Mouse (Mus musculus) thymus, postnatal 25 days (tissue): ENCODE measurements at regions not wholly inside any gene's neighbourhood (a gene's known extent, or its start where the extent isn't known, plus 50 kb on each side); places are given as distances from the start of the nearest gene placed in this dataset.

Source experiments
- DNase-seq: peaks from one replicate; pipeline ENCODE4 v3.0.0; 2022

DNA sequence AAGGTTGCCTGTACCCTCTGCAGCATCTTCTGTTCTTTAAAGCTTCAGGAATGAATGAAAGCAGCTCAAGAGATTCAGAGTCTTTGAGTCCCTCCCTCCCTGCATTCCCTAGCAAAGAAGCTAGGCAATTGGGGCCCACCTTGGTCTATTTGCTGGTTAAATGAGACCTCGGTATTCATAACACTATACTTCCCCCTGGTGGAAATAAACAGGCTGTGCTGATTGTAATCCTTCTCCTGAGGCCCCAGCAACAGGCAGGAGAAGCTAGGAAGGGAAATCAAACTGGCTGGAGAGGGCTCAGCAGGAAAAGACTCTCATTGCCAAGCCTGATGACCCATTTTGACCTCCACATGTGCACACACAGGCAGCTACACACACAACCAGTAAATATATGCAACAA lies 137.1 kb downstream of the Sh3bp4 start:
- no peak for DNase-seq

DNA sequence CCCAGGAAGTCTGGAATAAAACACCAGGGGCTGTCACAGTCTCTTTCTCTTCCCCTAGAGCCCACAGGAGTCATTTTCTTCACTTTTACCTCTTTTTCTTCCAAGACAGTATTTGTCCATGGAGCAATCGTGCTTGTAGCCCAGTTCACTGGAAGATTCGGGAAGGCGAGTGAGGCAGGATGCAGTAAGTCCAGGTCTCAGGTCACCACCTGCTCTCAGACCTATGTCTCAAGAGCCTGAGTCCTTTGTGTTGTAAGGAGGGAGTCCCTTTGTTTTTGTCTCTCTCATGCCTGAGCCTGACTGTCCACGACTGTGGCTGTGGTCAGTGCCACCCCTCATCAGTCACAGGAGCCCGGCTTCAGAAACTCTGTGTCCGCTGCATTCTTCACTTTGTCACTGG lies 140.9 kb downstream of the Sh3bp4 start:
- DNase-seq = no peak

DNA sequence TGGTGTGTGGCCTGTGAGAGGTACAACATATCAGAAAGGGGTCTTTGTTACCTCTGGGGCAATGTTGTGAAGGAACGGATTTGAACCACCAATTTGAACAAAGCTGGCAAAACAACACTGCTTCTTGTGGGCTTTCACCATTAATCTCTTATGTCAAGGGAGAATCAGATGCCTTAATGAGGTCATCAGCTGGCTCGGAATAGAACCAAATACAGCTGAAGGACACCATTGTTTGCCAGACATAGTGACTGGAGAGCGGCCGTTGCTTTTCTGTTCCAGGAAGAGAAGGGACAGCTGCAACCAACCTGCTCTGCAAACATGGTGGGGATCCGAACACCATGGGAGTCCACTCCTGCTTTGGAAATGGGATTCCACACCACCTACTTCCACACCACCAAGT lies 158.2 kb downstream of the Sh3bp4 start:
- no peak for DNase-seq

DNA sequence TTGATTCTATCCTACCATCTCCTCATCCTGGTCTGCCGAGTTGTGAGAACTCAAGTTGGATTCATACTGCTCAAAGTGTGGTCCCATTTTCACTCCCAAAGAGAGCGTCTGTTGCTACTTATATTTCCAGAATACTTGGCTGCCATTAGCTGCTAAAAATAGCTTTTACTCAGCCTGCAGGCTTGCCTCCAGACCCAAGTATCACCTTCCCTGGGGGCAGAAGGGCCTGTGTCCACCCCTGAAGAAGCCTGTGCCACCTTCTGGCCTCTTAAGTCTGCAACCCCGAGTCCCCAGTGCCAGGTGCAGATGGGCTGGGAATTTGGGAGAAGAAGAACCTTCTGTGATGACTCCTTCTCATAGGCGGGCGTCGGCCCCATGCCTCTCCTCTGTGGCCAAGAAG lies 161.5 kb downstream of the Sh3bp4 start:
- no peak for DNase-seq

DNA sequence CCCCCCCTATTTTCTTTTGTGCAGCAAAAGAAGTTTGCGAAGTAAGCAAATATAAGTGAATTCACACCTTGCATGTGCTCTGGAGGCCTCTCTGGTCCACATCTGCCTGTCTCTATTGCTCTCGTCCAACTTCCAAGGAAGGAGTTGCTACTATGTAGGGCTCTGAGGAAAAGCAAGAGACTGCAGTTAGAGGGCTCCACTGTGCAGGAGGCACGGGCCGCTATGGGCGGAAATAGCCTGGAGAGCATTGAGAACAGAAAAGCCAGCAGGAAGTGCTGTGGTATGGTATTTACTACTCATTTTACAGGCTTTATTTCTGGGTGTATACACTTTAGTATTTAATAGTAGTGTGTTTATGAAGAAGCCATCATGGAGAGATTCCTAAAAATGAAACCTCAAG lies 162.2 kb downstream of the Sh3bp4 start:
- no peak for DNase-seq

GRCm38 (mm10) chr1:89234895-89235294 lies 164.7 kb downstream of the Sh3bp4 start:
- DNase-seq = no peak

DNA sequence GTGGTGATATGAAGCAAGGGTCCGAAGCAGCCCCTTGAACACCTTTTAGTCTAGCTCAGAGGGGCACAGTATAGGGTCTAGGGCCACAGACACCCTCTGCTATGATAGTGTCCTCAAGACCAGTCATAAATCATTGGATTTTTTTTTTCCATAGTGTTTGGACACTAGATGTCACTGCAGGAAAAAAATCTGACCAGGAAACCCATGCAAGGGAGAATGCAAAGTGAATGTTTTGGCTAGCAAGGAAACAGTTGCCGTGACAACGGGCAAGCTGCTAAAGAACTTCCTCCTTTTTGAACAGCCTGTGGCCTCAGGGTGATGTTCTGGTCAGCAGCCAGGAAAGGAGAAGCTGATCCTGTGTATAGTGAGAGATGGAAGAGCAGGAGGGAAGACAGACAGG lies 165.1 kb downstream of the Sh3bp4 start:
- DNase-seq = no peak

- no peak for DNase-seq
These were observed 167.5 kb downstream of the Sh3bp4 start for GRCm38 (mm10) chr1:89237696-89238095.

GRCm38 (mm10) chr1:89244598-89244997 lies 174.4 kb downstream of the Sh3bp4 start:
- DNase-seq = no peak

DNA sequence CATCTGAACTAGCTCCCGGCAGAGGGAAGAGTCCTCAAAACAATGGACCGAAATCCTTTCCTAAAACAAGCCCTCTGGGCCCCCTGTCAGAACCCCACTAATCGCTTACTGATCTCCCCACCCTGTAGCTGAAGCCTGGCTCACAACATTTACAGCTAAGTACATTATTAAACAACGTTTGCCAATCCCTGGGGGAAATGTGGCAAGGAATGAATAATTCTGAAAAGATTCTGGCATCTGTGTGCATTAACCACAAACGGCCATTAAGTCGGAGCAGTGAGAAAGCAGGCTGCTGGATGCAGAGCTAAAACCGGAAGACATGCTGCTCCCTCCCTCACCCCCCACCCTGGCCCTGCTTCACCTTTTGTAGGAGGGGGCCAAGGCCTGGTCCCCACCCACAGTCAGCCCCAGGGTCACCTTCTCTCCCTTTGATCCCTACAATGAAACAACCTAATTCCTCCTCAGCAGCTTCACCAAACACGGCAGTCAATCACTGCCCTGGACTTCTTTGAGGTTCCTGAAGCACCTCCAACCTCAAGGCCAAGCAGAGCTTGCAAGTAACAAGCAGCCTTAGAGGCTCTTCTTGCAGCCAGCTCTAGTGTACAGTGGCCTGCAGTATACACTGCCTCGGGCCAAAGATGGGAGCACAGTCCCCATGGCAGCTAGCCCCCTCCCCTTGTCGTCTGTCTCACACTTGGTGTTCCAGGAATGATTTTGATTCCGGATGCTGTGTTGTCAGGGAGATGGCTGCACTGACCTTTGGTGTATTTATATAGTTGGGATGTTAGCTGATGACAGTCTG lies 175.2 kb downstream of the Sh3bp4 start:
- DNase-seq = no peak

GRCm38 (mm10) chr1:89251753-89252152 lies 181.5 kb downstream of the Sh3bp4 start:
- no peak for DNase-seq

DNA sequence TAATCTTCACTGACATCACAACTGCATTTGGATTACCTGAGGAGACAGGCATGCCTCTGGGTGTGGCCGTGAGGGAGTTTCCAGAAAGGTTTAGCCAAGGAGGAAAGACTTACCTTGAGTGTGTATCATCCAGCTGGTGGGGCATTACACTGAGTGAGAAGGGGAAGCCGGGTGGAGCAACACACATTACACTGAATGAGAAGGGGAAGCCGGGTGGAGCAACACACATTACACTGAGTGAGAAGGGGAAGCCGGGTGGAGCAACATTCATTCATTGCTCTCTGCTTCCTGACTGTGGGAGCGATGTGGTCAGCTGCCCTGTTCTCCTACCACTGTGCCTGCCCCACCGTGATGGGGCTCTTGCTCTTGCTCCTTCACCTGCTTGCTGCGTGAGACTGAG lies 182.3 kb downstream of the Sh3bp4 start:
- DNase-seq = no peak

DNA sequence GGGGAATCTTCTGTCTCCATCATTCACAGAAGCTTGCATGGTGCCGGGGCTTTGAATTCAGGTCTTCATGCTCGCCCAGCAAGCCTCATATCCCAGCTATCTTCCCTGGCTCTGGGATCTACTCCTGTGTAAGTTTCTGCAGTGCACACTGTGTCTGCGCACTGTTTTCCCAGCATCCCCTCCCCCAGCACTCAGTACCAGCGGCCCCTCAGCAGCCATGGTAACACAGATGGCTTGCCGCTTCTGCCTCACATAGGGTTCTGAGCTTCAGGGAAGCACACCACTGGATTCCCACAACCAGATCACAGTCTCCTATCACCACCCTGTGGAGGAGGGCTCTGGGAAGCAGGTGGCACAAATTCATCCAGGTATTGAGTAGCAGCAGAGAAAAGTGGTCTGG lies 187.7 kb downstream of the Sh3bp4 start:
- no peak for DNase-seq

GRCm38 (mm10) chr1:89265771-89266170 lies 188.8 kb upstream of the Agap1 start:
- no peak for DNase-seq

- DNase-seq = no peak
These were observed 185.8 kb upstream of the Agap1 start for GRCm38 (mm10) chr1:89268806-89269205.

DNA sequence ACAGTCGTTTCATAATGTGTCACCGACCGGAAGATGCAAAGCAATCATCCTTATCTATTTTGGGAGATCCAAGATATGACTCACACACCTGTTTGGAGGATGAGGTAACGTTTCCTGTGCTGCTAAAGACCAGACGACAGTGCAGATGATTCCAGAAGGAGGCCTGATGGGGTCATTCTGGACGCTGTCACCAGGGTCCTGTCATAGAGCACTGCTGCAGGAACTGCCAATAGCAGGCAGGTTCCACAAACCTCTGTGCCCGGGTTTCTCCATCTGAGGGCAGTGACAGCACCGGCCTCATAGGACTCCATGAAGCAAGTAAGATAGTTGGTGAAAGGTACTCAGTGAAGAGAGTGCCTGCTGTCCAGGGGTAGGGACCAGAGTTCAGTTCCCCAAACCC lies 182.9 kb upstream of the Agap1 start:
- no peak for DNase-seq

DNA sequence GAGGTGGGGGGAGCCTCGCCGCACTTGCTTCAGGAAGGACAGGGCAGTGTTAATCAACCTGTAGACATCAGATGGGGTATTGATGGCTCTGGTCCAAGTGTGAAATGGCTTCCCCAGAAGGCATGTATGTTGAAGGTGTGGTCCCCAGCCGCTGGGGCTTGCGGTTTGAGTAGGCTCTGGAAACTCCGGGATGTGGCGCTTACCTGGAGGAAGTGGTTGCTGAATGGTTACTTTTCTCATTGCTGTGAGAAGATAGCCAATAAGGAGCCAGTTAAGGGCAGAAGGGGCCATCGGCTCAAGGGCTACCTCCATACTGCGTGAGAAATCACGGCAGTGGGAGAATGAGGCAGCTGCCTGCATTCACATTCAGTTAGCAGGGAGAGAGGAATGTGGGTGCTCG lies 181.6 kb upstream of the Agap1 start:
- no peak for DNase-seq

DNA sequence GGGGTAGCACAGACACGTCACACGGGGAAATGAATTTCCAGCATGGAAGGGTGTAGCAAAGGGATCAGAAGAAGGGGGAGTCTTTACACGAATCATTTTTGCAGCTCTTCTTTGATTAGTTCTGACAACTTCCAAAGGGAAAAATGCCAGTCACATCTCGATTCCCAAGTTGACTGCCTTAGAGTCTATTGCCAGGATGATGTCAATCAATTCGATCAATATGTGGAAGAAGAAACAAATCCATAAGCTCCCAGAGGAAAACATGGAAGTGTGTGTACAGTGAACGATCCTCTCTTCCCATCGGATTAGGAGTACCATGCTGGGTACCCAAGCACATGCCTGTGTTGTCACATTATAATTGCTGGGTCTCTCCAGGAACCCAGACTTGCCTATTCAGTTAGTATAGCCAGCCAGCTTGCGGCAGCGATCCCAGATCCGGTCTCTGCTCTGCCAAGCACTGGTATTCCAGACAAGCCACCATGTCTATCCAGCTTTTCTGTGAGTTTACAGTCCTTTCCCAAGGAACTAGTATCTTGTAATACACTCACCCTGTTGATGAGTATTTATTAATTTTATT lies 180.7 kb upstream of the Agap1 start:
- no peak for DNase-seq

GRCm38 (mm10) chr1:89279382-89279781 lies 175.2 kb upstream of the Agap1 start:
- no peak for DNase-seq

GRCm38 (mm10) chr1:89281107-89281655 lies 173.4 kb upstream of the Agap1 start:
- DNase-seq = no peak

GRCm38 (mm10) chr1:89285041-89285440 lies 169.6 kb upstream of the Agap1 start:
- DNase-seq = no peak

- no peak for DNase-seq
These were observed 167.3 kb upstream of the Agap1 start for GRCm38 (mm10) chr1:89287136-89287795.

DNA sequence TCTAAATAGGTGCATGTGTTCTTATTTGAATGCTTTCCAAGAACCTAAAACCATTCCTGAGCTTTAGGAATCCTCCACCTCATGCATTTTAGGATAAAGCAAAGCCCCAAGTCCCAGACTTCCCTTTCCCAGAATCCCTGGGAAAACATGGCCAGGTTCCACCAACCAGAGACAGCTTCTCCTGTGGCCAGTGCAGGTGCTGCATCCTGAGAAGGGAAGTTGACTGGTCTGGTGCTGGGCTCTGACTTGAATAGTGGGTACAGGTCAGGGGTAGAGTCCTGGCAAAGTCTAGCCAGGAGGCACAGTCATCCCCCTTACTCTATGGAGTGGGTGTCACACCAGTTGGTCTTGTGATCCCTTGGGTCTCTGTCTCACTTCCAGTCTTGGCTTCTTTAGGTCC lies 166.6 kb upstream of the Agap1 start:
- DNase-seq = no peak

DNA sequence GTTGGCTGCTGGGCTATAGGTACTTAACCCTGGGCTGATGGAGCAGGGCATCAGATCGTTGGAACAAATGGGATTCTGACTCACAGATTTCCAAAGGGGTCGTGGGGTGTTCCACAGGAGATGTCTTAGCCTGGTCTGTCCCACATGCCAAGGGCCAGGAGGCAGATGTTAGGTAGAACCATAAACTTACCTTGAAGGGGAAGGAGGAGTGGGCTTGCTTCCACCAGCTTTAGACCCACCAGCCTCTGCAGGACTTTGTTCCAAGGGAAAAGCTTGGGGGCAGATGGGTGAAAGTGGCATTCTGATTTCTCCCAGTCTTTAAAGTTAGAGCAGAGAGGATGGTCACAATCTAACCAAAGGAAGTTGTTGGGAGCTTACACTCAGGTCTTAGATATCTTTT lies 165.7 kb upstream of the Agap1 start:
- DNase-seq = no peak
